Mouse (Mus musculus) liver, adult 2 months (tissue): Measurements from ENCODE around the gene Aff3. TPM values are rescaled to one million over a fixed set of nuclear protein-coding genes. Genes with fewer than 3 reads are reported as not detected.

ENCODE experiments used
- DNase-seq: peaks from one replicate; pipeline ENCODE4 v3.0.0-alpha.2; 2011; ENCODE audit warnings: low read depth, low spot score; ENCODE audit errors: extremely low read depth
- H3K27ac ChIP-seq: fragments of 200-500 bp; replicated peaks from 2 replicates; pipeline ENCODE4 v1.5.1; 2012; ENCODE audit warnings: low read depth, mild to moderate bottlenecking, control low read depth, inconsistent platforms, low read length; ENCODE audit not compliant: insufficient read depth
- H3K27me3 ChIP-seq: fragments of 200-500 bp; 2 replicates; pipeline ENCODE4 v1.6.1; 2012; ENCODE audit warnings: mild to moderate bottlenecking, moderate library complexity, low read length, inconsistent platforms; ENCODE audit not compliant: control insufficient read depth, insufficient read depth
- H3K36me3 ChIP-seq: fragments of 200-500 bp; 2 replicates; pipeline ENCODE4 v1.6.1; 2012; ENCODE audit warnings: low read length, inconsistent platforms; ENCODE audit not compliant: control insufficient read depth, insufficient read depth
- H3K4me1 ChIP-seq: fragments of 200-500 bp; 2 replicates; pipeline ENCODE4 v1.6.1; 2011; ENCODE audit warnings: low read length; ENCODE audit not compliant: control insufficient read depth, insufficient read depth
- H3K4me3 ChIP-seq: fragments of 200-500 bp; 2 replicates; pipeline ENCODE4 v1.5.1; 2011; ENCODE audit warnings: low read depth, mild to moderate bottlenecking, control low read depth, low read length, moderate library complexity; ENCODE audit not compliant: insufficient read depth
- H3K79me2 ChIP-seq: fragments of 200-500 bp; 2 replicates; pipeline ENCODE4 v1.6.1; 2012; ENCODE audit warnings: inconsistent platforms, mild to moderate bottlenecking, low read length, moderate library complexity; ENCODE audit not compliant: control insufficient read depth, insufficient read depth
- H3K9ac ChIP-seq: fragments of 200-500 bp; 2 replicates; pipeline ENCODE4 v1.6.1; 2012; ENCODE audit warnings: low read depth, mild to moderate bottlenecking, control low read depth, inconsistent platforms, low read length
- CTCF ChIP-seq: fragments of 200-500 bp; IDR thresholded peaks from 2 replicates; pipeline ENCODE4 v1.5.1; 2011; ENCODE audit warnings: low read depth, low read length, control low read depth
- POLR2A ChIP-seq: fragments of 200-500 bp; IDR thresholded peaks from 2 replicates; pipeline ENCODE4 v1.6.1; 2011; ENCODE audit warnings: low read length, control low read depth; ENCODE audit not compliant: insufficient read depth; ENCODE audit errors: extremely low read depth
- WGBS: fragments of 180-500 bp; shearing (Covaris S2); methylation state at CpG from one replicate; pipeline ENCODE4 v1.1.7; 2018; 5-methylcytosine and 5-hydroxymethylcytosine counted together
- polyA plus RNA-seq: library from polyadenylated mRNA; depleted of rRNA; stranded (reverse); fragments of >200 nt; gene quantifications from 2 replicates; pipeline ENCODE4 v1.2.3, GENCODE M21; 2012
- total RNA-seq: library from RNA; depleted of rRNA; stranded (reverse); fragments of >200 nt; gene quantifications from 2 replicates; pipeline ENCODE4 v1.2.3, GENCODE M21; 2014

Gene Aff3
- total and polyA plus RNA-seq, 2 experiments = 0.18 to 0.28 TPM

- Histone ChIP-seq H3K9ac (no peak overlapping the region), H3K27me3 (no peaks in the 10 kb centered on the region), H3K4me1 (no peaks in the 10 kb centered on the region), H3K36me3 (no peaks in the 10 kb centered on the region), H3K79me2 (no peaks in the 10 kb centered on the region), H3K27ac (no peak overlapping the region), H3K4me3 (no peak overlapping the region)
- DNase-seq = no peak
- 87% methylated on average over 1 of the region's 1 CpGs for WGBS
- TF ChIP-seq CTCF (no peak), POLR2A (no peak)
Measured at GRCm38 (mm10) chr1:38141371-38141770, 523.4 kb downstream of the Aff3 start.

GRCm38 (mm10) chr1:38140911-38141310 lies 523.8 kb downstream of the Aff3 start:
- Histone ChIP-seq H3K9ac (no peak overlapping the region), H3K36me3 (no peaks in the 10 kb centered on the region), H3K27me3 (no peaks in the 10 kb centered on the region), H3K4me3 (no peak overlapping the region), H3K27ac (no peak overlapping the region), H3K79me2 (no peaks in the 10 kb centered on the region), H3K4me1 (no peaks in the 10 kb centered on the region)
- TF ChIP-seq POLR2A (no peak), CTCF (no peak)
- no peak for DNase-seq
- 81% methylated on average over 2 of the region's 2 CpGs for WGBS

GRCm38 (mm10) chr1:38139396-38139795 lies 525.4 kb downstream of the Aff3 start:
- DNase-seq = no peak
- H3K27ac ChIP-seq = no peak overlapping the region
- H3K79me2 ChIP-seq = no peaks in the 10 kb centered on the region
- TF ChIP-seq CTCF (no peak), POLR2A (no peak)
- no peak overlapping the region for H3K9ac ChIP-seq
- H3K27me3 ChIP-seq = no peaks in the 10 kb centered on the region
- 76% methylated on average over 2 of the region's 2 CpGs for WGBS
- H3K4me1 ChIP-seq = no peaks in the 10 kb centered on the region
- no peak overlapping the region for H3K4me3 ChIP-seq
- no peaks in the 10 kb centered on the region for H3K36me3 ChIP-seq

GRCm38 (mm10) chr1:38132942-38133341 lies 531.8 kb downstream of the Aff3 start:
- Histone ChIP-seq H3K79me2 (peaks cover 12% of the 10 kb centered on the region), H3K27ac (no peak overlapping the region), H3K9ac (no peak overlapping the region), H3K36me3 (no peaks in the 10 kb centered on the region), H3K4me1 (peaks cover 8% of the 10 kb centered on the region), H3K27me3 (no peaks in the 10 kb centered on the region), H3K4me3 (no peak overlapping the region)
- peak; percentile 60 for DNase-seq
- no peak for TF ChIP-seq POLR2A
- TF ChIP-seq CTCF = no peak
- 45% methylated on average over 6 of the region's 6 CpGs for WGBS

- no peak overlapping the region for H3K4me3 ChIP-seq
- WGBS = 71% methylated on average over 10 of the region's 10 CpGs
- H3K27me3 ChIP-seq = no peaks in the 10 kb centered on the region
- peaks cover 13% of the 10 kb centered on the region for H3K4me1 ChIP-seq
- DNase-seq = no peak
- no peak overlapping the region for H3K27ac ChIP-seq
- no peak overlapping the region for H3K9ac ChIP-seq
- peaks cover 16% of the 10 kb centered on the region for H3K79me2 ChIP-seq
- no peak for TF ChIP-seq POLR2A
- no peak for TF ChIP-seq CTCF
- no peaks in the 10 kb centered on the region for H3K36me3 ChIP-seq
Measured at GRCm38 (mm10) chr1:38130715-38131483, 533.9 kb downstream of the Aff3 start.

- H3K9ac ChIP-seq = peak within 1 kb of the TSS; percentile 100
- TF ChIP-seq POLR2A (0 out of 2 replicates have a peak, but pooled peaks have one; percentile 46), CTCF (peak; percentile 93)
- H3K27me3 ChIP-seq = no peaks in the 10 kb centered on the region
- H3K27ac ChIP-seq = peak within 1 kb of the TSS; percentile 97
- under 1% methylated on average over 113 of the region's 122 CpGs for WGBS
- no peaks in the 10 kb centered on the region for H3K36me3 ChIP-seq
- peaks cover 15% of the 10 kb centered on the region for H3K4me1 ChIP-seq
- peak; percentile 70 for DNase-seq
- H3K4me3 ChIP-seq = peak within 1 kb of the TSS; percentile 99
- H3K79me2 ChIP-seq = peaks cover 20% of the 10 kb centered on the region
Measured at GRCm38 (mm10) chr1:38129501-38130267, 535.1 kb downstream of the Aff3 start, which contains the start of gene Rev1. TSS of gene Rev1 (minus strand) at chr1:38129801.
